Mouse (Mus musculus): ENCODE data around the gene Pacs2. TPM values are rescaled to one million over a fixed set of nuclear protein-coding genes. Genes with fewer than 3 reads are reported as not detected.
A peak's percentile ranks its signal among the peaks of the same experiment; 100 is the strongest.

Gene Pacs2
- total and polyA plus RNA-seq, 3 experiments: 29.8 to 69.7 (median 62.5) TPM

DNA sequence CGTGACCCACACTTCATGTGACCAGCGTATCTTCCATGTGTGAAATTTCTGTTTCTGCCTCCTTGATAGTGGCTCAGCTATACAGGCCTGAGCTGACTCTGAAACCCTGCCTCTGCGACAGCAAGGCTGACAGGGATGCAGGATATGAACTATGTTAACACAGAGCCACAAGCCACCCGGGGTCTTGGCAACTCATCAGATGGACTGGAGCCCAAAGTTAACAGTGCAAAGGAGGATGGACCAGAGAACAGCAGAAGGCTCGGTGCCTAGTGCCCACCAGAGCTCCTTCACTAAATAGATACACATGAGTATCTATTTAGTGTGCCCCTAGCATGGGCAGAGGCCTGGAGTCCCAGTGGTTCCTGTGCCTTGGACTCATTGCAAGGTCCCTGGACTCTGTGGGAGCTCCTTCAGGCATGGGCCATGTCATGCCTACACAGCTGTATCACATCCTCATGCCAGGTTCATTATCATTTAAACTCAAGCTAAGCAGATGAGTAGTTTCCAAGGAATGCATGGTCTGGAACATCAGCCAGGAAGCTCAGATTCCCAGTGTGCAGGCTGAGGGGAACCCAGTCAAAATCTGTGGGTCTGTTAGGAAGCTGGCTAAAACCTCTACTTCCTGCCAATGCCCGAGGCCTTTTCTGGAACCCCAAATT, 2.5 kb upstream of the Pacs2 start:
- TF ChIP-seq HCFC1 (IDR thresholded peaks at IDR 0.05; ENCODE audit: low read depth, low read length) (0 out of 2 replicates have a peak, but pooled peaks have one; percentile 35), ZMIZ1 (IDR thresholded peaks at IDR 0.05; ENCODE audit: low read depth, low read length) (no peak)
- Histone ChIP-seq H3K9me3 (replicated peaks; ENCODE audit: insufficient read depth, low read length) (no peaks in the 10 kb centered on the region), H3K27ac (ENCODE audit: control insufficient read depth, low read depth, low read length) (no peak overlapping the region), H3K27me3 (ENCODE audit: control insufficient read depth in 1 of 2, insufficient read depth in 2 of 2, low read length in 2 of 2) (peaks cover 0 to 1% of the 10 kb centered on the region in 2 experiments; a peak in 1 of 4 replicates), H3K4me3 (ENCODE audit: control insufficient read depth in 1 of 2, insufficient read depth in 1 of 2, low read depth in 2 of 2, low read length in 2 of 2) (no peak overlapping the region), H3K9ac (ENCODE audit: control insufficient read depth, low read depth, low read length, poor library complexity, severe bottlenecking) (no peak overlapping the region), H3K4me1 (ENCODE audit: control insufficient read depth in 1 of 2, insufficient read depth in 2 of 2, low read length in 2 of 2) (peaks cover 11 to 35% of the 10 kb centered on the region in 2 experiments), H3K79me2 (ENCODE audit: control insufficient read depth, insufficient read depth, low read length, poor library complexity) (peaks cover 21% of the 10 kb centered on the region), H3K36me3 (ENCODE audit: control insufficient read depth in 1 of 2, insufficient read depth in 2 of 2, low read length in 2 of 2) (peaks cover 0 to 22% of the 10 kb centered on the region in 2 experiments; a peak in 2 of 4 replicates)
- no peak for DNase-seq (ENCODE audit: low read depth, low spot score)

DNA sequence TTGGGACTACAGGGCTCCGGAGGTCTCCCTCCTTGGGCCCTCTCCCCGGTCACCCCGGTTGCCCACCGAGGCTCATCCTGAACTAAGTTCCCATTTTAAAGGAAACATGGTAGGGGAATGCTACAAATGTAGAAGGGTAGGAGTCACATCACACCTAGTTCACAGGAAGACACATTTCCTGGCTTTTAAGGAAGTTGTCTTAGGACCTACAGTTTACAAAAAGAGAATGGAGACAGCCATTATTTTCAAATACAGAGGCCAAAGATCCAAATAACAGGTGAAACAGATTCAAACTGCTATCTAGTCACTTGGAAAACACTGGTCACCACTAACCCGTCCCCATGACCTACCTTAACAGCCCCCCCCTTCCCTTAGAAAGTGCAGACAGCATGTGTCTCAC, 1.9 kb upstream of the Pacs2 start:
- Histone ChIP-seq H3K9ac (ENCODE audit: control insufficient read depth, low read depth, low read length, poor library complexity, severe bottlenecking) (no peak overlapping the region), H3K4me1 (ENCODE audit: control insufficient read depth in 1 of 2, insufficient read depth in 2 of 2, low read length in 2 of 2) (peaks cover 16 to 40% of the 10 kb centered on the region in 2 experiments), H3K27ac (ENCODE audit: control insufficient read depth, low read depth, low read length) (no peak overlapping the region), H3K9me3 (replicated peaks; ENCODE audit: insufficient read depth, low read length) (no peaks in the 10 kb centered on the region), H3K27me3 (ENCODE audit: control insufficient read depth in 1 of 2, insufficient read depth in 2 of 2, low read length in 2 of 2) (no peaks in the 10 kb centered on the region), H3K36me3 (ENCODE audit: control insufficient read depth in 1 of 2, insufficient read depth in 2 of 2, low read length in 2 of 2) (peaks cover 0 to 22% of the 10 kb centered on the region in 2 experiments; a peak in 2 of 4 replicates), H3K79me2 (ENCODE audit: control insufficient read depth, insufficient read depth, low read length, poor library complexity) (peaks cover 23% of the 10 kb centered on the region), H3K4me3 (ENCODE audit: control insufficient read depth in 1 of 2, insufficient read depth in 1 of 2, low read depth in 2 of 2, low read length in 2 of 2) (no peak overlapping the region)
- DNase-seq (ENCODE audit: low read depth, low spot score): peak; percentile 55
- TF ChIP-seq ELF1 (IDR thresholded peaks at IDR 0.05; ENCODE audit: low read depth, low read length): peak; percentile 46; the same call in 1 of the 2 replicates
- no peak for TF ChIP-seq TBP (IDR thresholded peaks at IDR 0.05; ENCODE audit: low read depth, low read length)
- TF ChIP-seq MYC (IDR thresholded peaks at IDR 0.05; ENCODE audit: low read depth, low read length): peak; percentile 59; the same call in 1 of the 2 replicates

DNA sequence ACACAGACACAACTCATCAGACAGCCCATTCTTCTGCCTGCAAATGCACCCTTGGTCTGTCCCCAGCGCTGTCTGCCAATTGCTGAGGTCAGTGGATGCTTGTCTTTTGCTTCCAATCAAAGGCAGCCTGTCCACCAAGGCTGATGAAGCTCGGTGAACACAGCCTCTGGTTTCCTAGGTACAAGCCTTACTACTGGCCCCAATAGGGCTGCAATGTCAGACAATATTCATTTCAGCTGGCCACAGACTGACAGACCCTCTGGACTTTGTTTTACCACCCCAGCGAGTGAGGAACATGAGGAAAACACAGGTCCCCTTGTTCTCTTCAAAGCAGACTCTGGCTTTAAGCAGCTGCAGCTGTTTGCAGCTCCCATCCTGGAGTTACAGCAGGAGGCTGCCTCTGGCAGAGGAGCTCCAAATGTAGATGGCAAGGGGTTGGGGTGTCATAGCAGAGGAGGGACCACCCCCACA, 1.3 kb upstream of the Pacs2 start:
- Histone ChIP-seq H3K36me3 (ENCODE audit: control insufficient read depth in 1 of 2, insufficient read depth in 2 of 2, low read length in 2 of 2) (peaks cover 0 to 22% of the 10 kb centered on the region in 2 experiments; a peak in 2 of 4 replicates), H3K4me3 (ENCODE audit: control insufficient read depth in 1 of 2, insufficient read depth in 1 of 2, low read depth in 2 of 2, low read length in 2 of 2) (peak overlapping the region in 1 of 2 experiments; percentile 63; a peak in 1 of 4 replicates), H3K9me3 (replicated peaks; ENCODE audit: insufficient read depth, low read length) (no peaks in the 10 kb centered on the region), H3K4me1 (ENCODE audit: control insufficient read depth in 1 of 2, insufficient read depth in 2 of 2, low read length in 2 of 2) (peaks cover 16 to 41% of the 10 kb centered on the region in 2 experiments), H3K79me2 (ENCODE audit: control insufficient read depth, insufficient read depth, low read length, poor library complexity) (peaks cover 27% of the 10 kb centered on the region), H3K9ac (ENCODE audit: control insufficient read depth, low read depth, low read length, poor library complexity, severe bottlenecking) (peak overlapping the region; percentile 64), H3K27ac (ENCODE audit: control insufficient read depth, low read depth, low read length) (no peak overlapping the region), H3K27me3 (ENCODE audit: control insufficient read depth in 1 of 2, insufficient read depth in 2 of 2, low read length in 2 of 2) (no peaks in the 10 kb centered on the region)
- DNase-seq (ENCODE audit: low read depth, low spot score): peak; percentile 46
- TF ChIP-seq MAFK (IDR thresholded peaks at IDR 0.05; ENCODE audit: borderline replicate concordance, low read depth, low read length): no peak
- TF ChIP-seq RCOR1 (IDR thresholded peaks at IDR 0.05; ENCODE audit: low read depth, low read length): no peak
- no peak for TF ChIP-seq MEF2A (IDR thresholded peaks at IDR 0.05; ENCODE audit: extremely low read depth, insufficient replicate concordance, low read depth, low read length, poor library complexity, severe bottlenecking)
- no peak for TF ChIP-seq HCFC1 (IDR thresholded peaks at IDR 0.05; ENCODE audit: low read depth, low read length)
- no peak for TF ChIP-seq ZKSCAN1 (IDR thresholded peaks at IDR 0.05; ENCODE audit: low read depth, low read length)
- TF ChIP-seq TBP (IDR thresholded peaks at IDR 0.05; ENCODE audit: low read depth, low read length): no peak

All from MEL (cell line).